Mouse (Mus musculus) myocyte (in vitro differentiated cells): Measurements from ENCODE around the gene Cnp. TPM values are rescaled to one million over a fixed set of nuclear protein-coding genes. Genes with fewer than 3 reads are reported as not detected.
A peak's percentile ranks its signal among the peaks of the same experiment; 100 is the strongest.
"Not testable (repeated sequence)": the region's sequence is repeated elsewhere in the genome, so short reads cannot be mapped to it uniquely, and the experiment has no call there.

ENCODE experiments used
- H3K27me3 ChIP-seq: one replicate; pipeline ENCODE4 v1.6.1; 2011; ENCODE audit not compliant: control insufficient read depth, insufficient read depth, insufficient read length
- H3K36me3 ChIP-seq: one replicate; pipeline ENCODE4 v1.6.1; 2011; ENCODE audit not compliant: control insufficient read depth, insufficient read depth
- H3K4me2 ChIP-seq: one replicate; pipeline ENCODE4 v1.6.1; 2011; ENCODE audit warnings: low read depth, control low read depth
- H3K4me3 ChIP-seq: one replicate; pipeline ENCODE4 v1.5.1; 2011; ENCODE audit warnings: mild to moderate bottlenecking, control low read depth, moderate library complexity
- H3K79me2 ChIP-seq: one replicate; pipeline ENCODE4 v1.6.1; 2011; ENCODE audit not compliant: control insufficient read depth, insufficient read depth
- H3ac ChIP-seq: one replicate; pipeline ENCODE4 v1.6.1; 2011; ENCODE audit not compliant: control insufficient read depth, insufficient read length
- CEBPB ChIP-seq: IDR thresholded peaks from 2 replicates; pipeline ENCODE4 v1.6.1; 2011; ENCODE audit warnings: mild to moderate bottlenecking, moderate library complexity; ENCODE audit not compliant: poor library complexity, insufficient read depth, severe bottlenecking
- E2F4 ChIP-seq: IDR thresholded peaks from one replicate; pipeline ENCODE4 v1.6.1; 2011; ENCODE audit warnings: mild to moderate bottlenecking, control low read depth, moderate library complexity; ENCODE audit not compliant: insufficient read depth
- MAX ChIP-seq: IDR thresholded peaks from one replicate; pipeline ENCODE4 v1.6.1; 2011; ENCODE audit warnings: low read depth, mild to moderate bottlenecking, control low read depth
- MYOD1 ChIP-seq, 3 experiments: IDR thresholded peaks; one replicate each; pipeline ENCODE4 v1.6.1; 2011; ENCODE audit warnings: control low read depth in 2 of 3, low read depth in 2 of 3, mild to moderate bottlenecking in 2 of 3, moderate library complexity in 1 of 3; ENCODE audit not compliant: insufficient read length in 2 of 3, control insufficient read depth in 1 of 3
- MYOG ChIP-seq, 3 experiments: IDR thresholded peaks; one replicate each; pipeline ENCODE4 v1.6.1; 2011; ENCODE audit warnings: control low read depth in 2 of 3, low read depth in 2 of 3, mild to moderate bottlenecking in 2 of 3; ENCODE audit not compliant: insufficient read length in 2 of 3, control insufficient read depth in 1 of 3, insufficient read depth in 1 of 3
- POLR2A ChIP-seq: IDR thresholded peaks from one replicate; pipeline ENCODE4 v1.6.1; 2011; ENCODE audit warnings: low read depth, mild to moderate bottlenecking, control low read depth, moderate library complexity; ENCODE audit not compliant: insufficient read length
- POLR2AphosphoS2 ChIP-seq: IDR thresholded peaks from one replicate; pipeline ENCODE4 v1.6.1; 2011; ENCODE audit warnings: low read depth, control low read depth; ENCODE audit not compliant: insufficient read length
- REST ChIP-seq: IDR thresholded peaks from one replicate; pipeline ENCODE4 v1.6.1; 2011; ENCODE audit warnings: mild to moderate bottlenecking, control low read depth, moderate library complexity; ENCODE audit not compliant: insufficient read depth, insufficient read length
- SRF ChIP-seq: IDR thresholded peaks from one replicate; pipeline ENCODE4 v1.6.1; 2011; ENCODE audit warnings: low read depth; ENCODE audit not compliant: control insufficient read depth, insufficient read length
- TCF12 ChIP-seq: IDR thresholded peaks from one replicate; pipeline ENCODE4 v1.6.1; 2011; ENCODE audit warnings: mild to moderate bottlenecking, control low read depth; ENCODE audit not compliant: poor library complexity, insufficient read depth, severe bottlenecking
- TCF3 ChIP-seq: IDR thresholded peaks from one replicate; pipeline ENCODE4 v1.6.1; 2011; ENCODE audit warnings: low read depth, control low read depth; ENCODE audit not compliant: insufficient read length
- USF1 ChIP-seq: IDR thresholded peaks from one replicate; pipeline ENCODE4 v1.6.1; 2011; ENCODE audit warnings: low read depth, mild to moderate bottlenecking, control low read depth, moderate library complexity
- polyA plus RNA-seq: library from polyadenylated mRNA; unstranded; fragments of >200 nt; fragmentation: generic; extraction: Trizol; gene quantifications from one replicate; pipeline ENCODE4 v1.2.1, GENCODE M21; 2012; ENCODE audit warnings: missing spikeins

The Cnp gene
- polyA plus RNA-seq, 1 experiment = 18.5 TPM

- peaks cover 40% of the 10 kb centered on the region for H3K79me2 ChIP-seq
- H3K4me3 ChIP-seq = peak within 1 kb of the TSS; percentile 98
- peak within 1 kb of the TSS; percentile 19 for H3ac ChIP-seq
- H3K36me3 ChIP-seq = peaks cover 16% of the 10 kb centered on the region
- no peaks in the 10 kb centered on the region for H3K27me3 ChIP-seq
- peak within 1 kb of the TSS; percentile 98 for H3K4me2 ChIP-seq
- TF ChIP-seq REST (no peak), CEBPB (no peak), SRF (peak; percentile 14), MYOD1 (IDR thresholded peaks at IDR 0.05; ENCODE audit: control insufficient read depth in 1 of 3, insufficient read length in 2 of 3, low read depth in 2 of 3) (no peak), POLR2AphosphoS2 (peak; percentile 94), USF1 (no peak), MAX (no peak), TCF12 (no peak), E2F4 (no peak), POLR2A (peak; percentile 97), MYOG (IDR thresholded peaks at IDR 0.05; ENCODE audit: control insufficient read depth in 1 of 3, insufficient read depth in 1 of 3, insufficient read length in 2 of 3, low read depth in 2 of 3) (peak in 1 of 3 experiments; percentile 6), TCF3 (no peak)
These were observed 47.0 kb upstream of the Cnp start, which contains the start of gene Acly for GRCm38 (mm10) chr11:100527458-100528374. Gene Acly, minus strand, starts transcription at chr11:100528000.

GRCm38 (mm10) chr11:100528375-100529165 lies 46.1 kb upstream of the Cnp start:
- H3K36me3 ChIP-seq = peaks cover 8% of the 10 kb centered on the region
- H3K79me2 ChIP-seq = peaks cover 39% of the 10 kb centered on the region
- no peak overlapping the region for H3ac ChIP-seq
- H3K4me2 ChIP-seq = peak overlapping the region; percentile 81
- no peak for TF ChIP-seq TCF3
- no peak for TF ChIP-seq MAX
- no peak for TF ChIP-seq CEBPB
- no peak for TF ChIP-seq USF1
- TF ChIP-seq MYOD1 (IDR thresholded peaks at IDR 0.05; ENCODE audit: control insufficient read depth in 1 of 3, insufficient read length in 2 of 3, low read depth in 2 of 3) = no peak
- no peak for TF ChIP-seq POLR2AphosphoS2
- peak overlapping the region; percentile 98 for H3K4me3 ChIP-seq
- H3K27me3 ChIP-seq = no peaks in the 10 kb centered on the region

GRCm38 (mm10) chr11:100533871-100534270 lies 40.8 kb upstream of the Cnp start:
- H3ac ChIP-seq = no peak overlapping the region
- no peaks in the 10 kb centered on the region for H3K79me2 ChIP-seq
- no peaks in the 10 kb centered on the region for H3K36me3 ChIP-seq
- no peaks in the 10 kb centered on the region for H3K27me3 ChIP-seq
- no peak overlapping the region for H3K4me2 ChIP-seq
- H3K4me3 ChIP-seq = no peak overlapping the region
- TF ChIP-seq POLR2A = no peak
- no peak for TF ChIP-seq SRF
- no peak for TF ChIP-seq MYOD1 (IDR thresholded peaks at IDR 0.05; ENCODE audit: control insufficient read depth in 1 of 3, insufficient read length in 2 of 3, low read depth in 2 of 3)
- no peak for TF ChIP-seq MAX
- no peak for TF ChIP-seq REST
- no peak for TF ChIP-seq POLR2AphosphoS2
- no peak for TF ChIP-seq MYOG (IDR thresholded peaks at IDR 0.05; ENCODE audit: control insufficient read depth in 1 of 3, insufficient read depth in 1 of 3, insufficient read length in 2 of 3, low read depth in 2 of 3)
- no peak for TF ChIP-seq TCF12

GRCm38 (mm10) chr11:100534411-100534810 lies 40.3 kb upstream of the Cnp start:
- H3K4me3 ChIP-seq, H3K79me2 ChIP-seq, H3K4me2 ChIP-seq, H3ac ChIP-seq, H3K27me3 ChIP-seq, H3K36me3 ChIP-seq: not testable (repeated sequence)

DNA sequence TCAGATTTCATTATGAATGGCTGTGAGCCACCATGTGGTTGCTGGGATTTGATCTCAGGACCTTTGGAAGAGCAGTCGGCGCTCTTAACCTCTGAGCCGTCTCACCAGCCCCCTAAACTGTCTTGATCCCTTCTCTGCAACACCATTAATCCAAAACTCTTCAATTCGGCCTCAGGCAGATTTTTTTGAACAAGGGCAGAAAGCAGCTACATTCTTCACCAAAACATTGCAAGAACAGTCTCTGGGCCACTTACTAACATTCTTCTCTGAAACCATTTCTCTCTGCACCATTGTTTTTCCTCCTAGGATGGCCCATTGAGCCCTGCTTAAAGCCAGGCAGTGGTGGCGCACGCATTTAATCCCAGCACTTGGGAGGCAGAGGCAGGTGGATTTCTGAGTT lies 39.9 kb upstream of the Cnp start:
- H3K36me3 ChIP-seq, H3K4me3 ChIP-seq, H3ac ChIP-seq, H3K4me2 ChIP-seq, H3K79me2 ChIP-seq, H3K27me3 ChIP-seq: not testable (repeated sequence)
